Comparison of ENCODE assay signal across 8 mouse cellular contexts in genomic region chr2:102185069-102185950, GRCm38 (mm10). TPM values are rescaled to one million over a fixed set of nuclear protein-coding genes. Genes with fewer than 3 reads are reported as not detected.
DNase-seq lines count a peak whose midpoint lies in the region; ATAC-seq and TF ChIP-seq lines count a peak whose summit lies in the region.

No protein-coding gene starts in this region.

- TF ChIP-seq CTCF in Patski (IDR thresholded peaks at IDR 0.05), result no peak

- ATAC-seq in Patski, result peak; percentile 10
- ATAC-seq in forebrain, embryonic 12.5 days (ENCODE audit: low FRiP score), result peak; percentile 36
- ATAC-seq in kidney, embryonic 14.5 days (ENCODE audit: low FRiP score, low TSS enrichment), result peak; percentile 14; the same call in 1 of the 2 replicates

- POLR2A ChIA-PET in Patski (lab: Charles Lee), result interaction anchor here (1.3 to 1.5 kb wide), 2 partner anchors 8 to 17 kb away, joined by 3 to 4 read pairs; no protein-coding TSS in a partner anchor

- under 1% methylated on average over 24 of the region's 24 CpGs for WGBS in forebrain, embryonic 12.5 days
- whole genome bisulfite sequencing in kidney, embryonic 14.5 days, result 0% methylated on average over 24 of the region's 24 CpGs

- peak overlapping the region; percentile 89 for H3K9ac ChIP-seq in forebrain, embryonic 12.5 days
- peak overlapping the region; percentile 76 for H3K9ac ChIP-seq in kidney, embryonic 14.5 days (ENCODE audit: low read depth, low read length)

- H3K36me3 ChIP-seq in forebrain, embryonic 12.5 days (replicated peaks), result no peaks in the 10 kb centered on the region
- H3K36me3 ChIP-seq in kidney, embryonic 14.5 days (ENCODE audit: control insufficient read depth, insufficient read depth, low read length), result no peaks in the 10 kb centered on the region

- peak; percentile 18 to 49 for DNase-seq in gastrocnemius, postnatal 4 days (ENCODE audit: low spot score in 2 of 2)
- DNase-seq in gastrocnemius, postnatal 25 days, result no peak
- DNase-seq in Patski (ENCODE audit: low read depth, low spot score), result peak; percentile 10
- DNase-seq in lung, postnatal 14 days, result peak; percentile 28
- DNase-seq in testis, postnatal 10 days (ENCODE audit: low spot score), result peak; percentile 53
- DNase-seq in layer of hippocampus, adult 11-12 months (ENCODE audit: low spot score), result no peak

- no peaks in the 10 kb centered on the region for H3K27me3 ChIP-seq in Patski
- H3K27me3 ChIP-seq in forebrain, embryonic 12.5 days, result no peaks in the 10 kb centered on the region
- no peaks in the 10 kb centered on the region for H3K27me3 ChIP-seq in kidney, embryonic 14.5 days (ENCODE audit: control insufficient read depth, insufficient read depth, low read length)

- H3K4me1 ChIP-seq in forebrain, embryonic 12.5 days, result peaks cover 30% of the 10 kb centered on the region
- H3K4me1 ChIP-seq in kidney, embryonic 14.5 days (ENCODE audit: control insufficient read depth, insufficient read depth, low read length), result peaks cover 15% of the 10 kb centered on the region

- no peaks in the 10 kb centered on the region for H3K9me3 ChIP-seq in forebrain, embryonic 12.5 days
- H3K9me3 ChIP-seq in kidney, embryonic 14.5 days (ENCODE audit: control insufficient read depth, low read length), result no peaks in the 10 kb centered on the region

- peak overlapping the region; percentile 91 for H3K27ac ChIP-seq in forebrain, embryonic 12.5 days
- peak overlapping the region; percentile 76 for H3K27ac ChIP-seq in kidney, embryonic 14.5 days (ENCODE audit: low read depth, low read length)

- peak overlapping the region; percentile 83 for H3K4me2 ChIP-seq in forebrain, embryonic 12.5 days
- peak overlapping the region; percentile 90 for H3K4me2 ChIP-seq in kidney, embryonic 14.5 days (replicated peaks; ENCODE audit: low read depth, low read length)

- CTCF ChIA-PET in Patski (lab: Charles Lee), result interaction anchor here (2.3 kb wide), 1 partner anchor 9 kb away, joined by 7 read pairs; no protein-coding TSS in a partner anchor

- H3K4me3 ChIP-seq in forebrain, embryonic 12.5 days (replicated peaks), result peak overlapping the region; percentile 85
- H3K4me3 ChIP-seq in kidney, embryonic 14.5 days (ENCODE audit: low read length), result peak overlapping the region; percentile 67

- in situ Hi-C loops in Patski (cut with MboI; ENCODE audit: low pct_unique_long_range_greater_than_20kb), result no loop called here

RNA-seq across cellular contexts. Expression of gene Ldlrad3, which starts 0.9 kb away (rescaled TPM):
- total RNA-seq in gastrocnemius, postnatal 4 days (2021), result 10 to 100 TPM; 26.3 to 27.1 TPM
- 1 to 10 TPM; 4.2 to 6.4 TPM for total RNA-seq in gastrocnemius, postnatal 25 days (2021)
- 8.1 TPM for polyA plus RNA-seq in Patski (2021)
- 56.7 and 56.8 TPM in 2 replicates for polyA plus RNA-seq in forebrain, embryonic 12.5 days (2016; fragmentation: Nextera tagmentation; extraction: Ambion mirVana)
- polyA plus RNA-seq in kidney, embryonic 14.5 days (2014; fragmentation: Nextera tagmentation; extraction: Ambion mirVana), result 19.0 and 39.2 TPM in 2 replicates

Comparison
In these comparisons a context has a peak if more than half of its experiments do, and no peak if none do; other contexts are left out.
1. DNase-seq: peak in gastrocnemius, postnatal 4 days (2 of 2), Patski (single experiment), lung, postnatal 14 days (single experiment) and testis, postnatal 10 days (single experiment); none in gastrocnemius, postnatal 25 days (single experiment) and layer of hippocampus, adult 11-12 months (single experiment).
2. Peak in every context shown above with its lines, with median percentiles within 50 percentile points of each other: ATAC-seq.